Mouse (Mus musculus) intestine, embryonic 15.5 days (tissue): ENCODE results near the gene AW011738. TPM values are rescaled to one million over a fixed set of nuclear protein-coding genes. Genes with fewer than 3 reads are reported as not detected.

Source experiments
- ATAC-seq: fragments of 200-750 bp; cut with Nextera tagmentation; 2 replicates; pipeline ENCODE4 v1.8.0; 2017; ENCODE audit warnings: moderate TSS enrichment, moderate library complexity
- H3K27ac ChIP-seq: fragments of 300-500 bp; sonication (generic); 2 replicates; pipeline ENCODE4 v1.5.1; 2015; ENCODE audit warnings: mild to moderate bottlenecking, inconsistent platforms
- H3K27me3 ChIP-seq: fragments of 300-500 bp; sonication (generic); replicated peaks from 2 replicates; pipeline ENCODE4 v1.6.1; 2015; ENCODE audit warnings: inconsistent platforms
- H3K36me3 ChIP-seq: fragments of 300-500 bp; sonication (generic); 2 replicates; pipeline ENCODE4 v1.6.1; 2015; ENCODE audit warnings: inconsistent platforms
- H3K4me1 ChIP-seq: fragments of 300-500 bp; sonication (generic); replicated peaks from 2 replicates; pipeline ENCODE4 v1.6.1; 2015; ENCODE audit warnings: inconsistent platforms
- H3K4me2 ChIP-seq: fragments of 300-500 bp; sonication (generic); replicated peaks from 2 replicates; pipeline ENCODE4 v1.6.1; 2015; ENCODE audit warnings: mild to moderate bottlenecking, inconsistent platforms
- H3K4me3 ChIP-seq: fragments of 300-500 bp; sonication (generic); replicated peaks from 2 replicates; pipeline ENCODE4 v1.5.1; 2015; ENCODE audit warnings: inconsistent platforms
- H3K9ac ChIP-seq: fragments of 300-500 bp; sonication (generic); 2 replicates; pipeline ENCODE4 v1.6.1; 2015; ENCODE audit warnings: inconsistent platforms
- H3K9me3 ChIP-seq: fragments of 300-500 bp; sonication (generic); 2 replicates; pipeline ENCODE4 v1.6.1; 2016; ENCODE audit warnings: inconsistent platforms
- WGBS: fragments of 180-500 bp; shearing (Covaris S2); methylation state at CpG from one replicate; pipeline ENCODE4 v1.1.7; 2015; 5-methylcytosine and 5-hydroxymethylcytosine counted together
- polyA plus RNA-seq: library from polyadenylated mRNA; unstranded; fragments of >200 nt; fragmentation: Nextera tagmentation; extraction: Ambion mirVana; gene quantifications from 2 replicates; pipeline ENCODE4 v1.2.1, GENCODE M21; 2015

The AW011738 gene
- polyA plus RNA-seq, 1 experiment from 2014 or later = 2.1 TPM

GRCm38 (mm10) chr4:156203413-156204131 lies 468 bp downstream of the AW011738 start:
- peak overlapping the region; percentile 46 for H3K9ac ChIP-seq
- H3K4me1 ChIP-seq = no peaks in the 10 kb centered on the region; the same call in 1 of the 2 replicates
- peaks cover 13% of the 10 kb centered on the region; the same call in 1 of the 2 replicates for H3K27me3 ChIP-seq
- no peaks in the 10 kb centered on the region for H3K36me3 ChIP-seq
- ATAC-seq = peak; percentile 53
- under 1% methylated on average over 49 of the region's 49 CpGs for WGBS
- peak overlapping the region; percentile 94 for H3K4me2 ChIP-seq
- H3K9me3 ChIP-seq = no peaks in the 10 kb centered on the region
- H3K27ac ChIP-seq = peak overlapping the region; percentile 45; the same call in 1 of the 2 replicates
- peak overlapping the region; percentile 54 for H3K4me3 ChIP-seq

- no peak for ATAC-seq
- Histone ChIP-seq H3K27me3 (peaks cover 5% of the 10 kb centered on the region; the same call in 1 of the 2 replicates), H3K36me3 (no peaks in the 10 kb centered on the region), H3K4me1 (no peaks in the 10 kb centered on the region; the same call in 1 of the 2 replicates), H3K27ac (no peak overlapping the region), H3K4me2 (no peak overlapping the region), H3K9ac (no peak overlapping the region), H3K9me3 (no peaks in the 10 kb centered on the region), H3K4me3 (no peak overlapping the region)
- 84% methylated on average over 4 of the region's 4 CpGs for WGBS
These were observed 5.8 kb downstream of the AW011738 start for GRCm38 (mm10) chr4:156208872-156209271.

GRCm38 (mm10) chr4:156209963-156210635 lies 7.0 kb downstream of the AW011738 start:
- Histone ChIP-seq H3K4me3 (no peak overlapping the region), H3K36me3 (no peaks in the 10 kb centered on the region), H3K27me3 (no peaks in the 10 kb centered on the region), H3K4me2 (no peak overlapping the region), H3K4me1 (no peaks in the 10 kb centered on the region), H3K9me3 (no peaks in the 10 kb centered on the region), H3K27ac (no peak overlapping the region), H3K9ac (no peak overlapping the region)
- WGBS = 73% methylated on average over 13 of the region's 13 CpGs
- ATAC-seq = no peak

GRCm38 (mm10) chr4:156213134-156213533 lies 10.0 kb downstream of the AW011738 start:
- H3K4me1 ChIP-seq = no peaks in the 10 kb centered on the region
- WGBS = 92% methylated on average over 13 of the region's 13 CpGs
- ATAC-seq = no peak
- no peak overlapping the region for H3K4me3 ChIP-seq
- H3K27me3 ChIP-seq = no peaks in the 10 kb centered on the region
- no peaks in the 10 kb centered on the region for H3K9me3 ChIP-seq
- H3K9ac ChIP-seq = no peak overlapping the region
- H3K4me2 ChIP-seq = no peak overlapping the region
- no peak overlapping the region for H3K27ac ChIP-seq
- H3K36me3 ChIP-seq = no peaks in the 10 kb centered on the region

GRCm38 (mm10) chr4:156215649-156216048 lies 12.5 kb downstream of the AW011738 start, which contains the start of gene Perm1:
TSS of gene Perm1 (plus strand) at chr4:156215868.
- 71% methylated on average over 4 of the region's 4 CpGs for WGBS
- peak; percentile 41; the same call in 1 of the 2 replicates for ATAC-seq
- H3K9ac ChIP-seq = no peak within 1 kb of the TSS

GRCm38 (mm10) chr4:156216196-156216595 lies 13.1 kb downstream of the AW011738 start:
- Histone ChIP-seq H3K27ac (no peak overlapping the region), H3K27me3 (no peaks in the 10 kb centered on the region), H3K4me3 (no peak overlapping the region), H3K4me1 (no peaks in the 10 kb centered on the region), H3K9ac (no peak overlapping the region), H3K4me2 (no peak overlapping the region), H3K9me3 (no peaks in the 10 kb centered on the region), H3K36me3 (no peaks in the 10 kb centered on the region)
- WGBS = 81% methylated on average over 2 of the region's 2 CpGs
- no peak for ATAC-seq

More at GRCm38 (mm10) chr4:156215649-156216048, 12.5 kb downstream of the AW011738 start, which contains the start of gene Perm1:
- Histone ChIP-seq H3K4me2 (no peak within 1 kb of the TSS), H3K36me3 (no peaks in the 10 kb centered on the region), H3K4me1 (no peaks in the 10 kb centered on the region), H3K9me3 (no peaks in the 10 kb centered on the region), H3K4me3 (no peak within 1 kb of the TSS), H3K27ac (no peak within 1 kb of the TSS), H3K27me3 (no peaks in the 10 kb centered on the region)

- ATAC-seq = no peak
- Histone ChIP-seq H3K36me3 (no peaks in the 10 kb centered on the region), H3K4me3 (no peak overlapping the region), H3K27ac (no peak overlapping the region), H3K27me3 (no peaks in the 10 kb centered on the region), H3K9ac (no peak overlapping the region), H3K9me3 (no peaks in the 10 kb centered on the region), H3K4me1 (no peaks in the 10 kb centered on the region), H3K4me2 (no peak overlapping the region)
- 76% methylated on average over 16 of the region's 16 CpGs for WGBS
These were observed 14.0 kb downstream of the AW011738 start for GRCm38 (mm10) chr4:156217022-156217669.

- no peak overlapping the region for H3K27ac ChIP-seq
- no peaks in the 10 kb centered on the region for H3K4me1 ChIP-seq
- H3K36me3 ChIP-seq = no peaks in the 10 kb centered on the region
- no peaks in the 10 kb centered on the region for H3K27me3 ChIP-seq
- ATAC-seq = no peak
- H3K9ac ChIP-seq = no peak overlapping the region
- no peak overlapping the region for H3K4me2 ChIP-seq
- WGBS = 84% methylated on average over 16 of the region's 16 CpGs
- no peaks in the 10 kb centered on the region for H3K9me3 ChIP-seq
- no peak overlapping the region for H3K4me3 ChIP-seq
These were observed 14.7 kb downstream of the AW011738 start for GRCm38 (mm10) chr4:156217838-156218237.

GRCm38 (mm10) chr4:156219936-156220335 lies 16.8 kb downstream of the AW011738 start:
- no peaks in the 10 kb centered on the region for H3K4me1 ChIP-seq
- no peak overlapping the region for H3K4me2 ChIP-seq
- H3K27me3 ChIP-seq = no peaks in the 10 kb centered on the region
- no peak overlapping the region for H3K9ac ChIP-seq
- no peaks in the 10 kb centered on the region for H3K36me3 ChIP-seq
- ATAC-seq = no peak
- no peak overlapping the region for H3K27ac ChIP-seq
- no peak overlapping the region for H3K4me3 ChIP-seq
- no peaks in the 10 kb centered on the region for H3K9me3 ChIP-seq
- WGBS = 87% methylated on average over 11 of the region's 11 CpGs

- Histone ChIP-seq H3K27me3 (no peaks in the 10 kb centered on the region), H3K27ac (no peak overlapping the region), H3K9me3 (no peaks in the 10 kb centered on the region), H3K4me1 (peaks cover 15% of the 10 kb centered on the region), H3K4me2 (no peak overlapping the region), H3K9ac (no peak overlapping the region), H3K36me3 (0 out of 2 replicates have a peak, but pooled peaks cover 4% of the 10 kb centered on the region), H3K4me3 (no peak overlapping the region)
- whole genome bisulfite sequencing = 79% methylated on average over 2 of the region's 2 CpGs
- no peak for ATAC-seq
These were observed 21.2 kb downstream of the AW011738 start for GRCm38 (mm10) chr4:156224276-156224675.

- no peaks in the 10 kb centered on the region for H3K27me3 ChIP-seq
- H3K27ac ChIP-seq = no peak overlapping the region
- H3K9ac ChIP-seq = peak overlapping the region; percentile 13; the same call in 1 of the 2 replicates
- peaks cover 31% of the 10 kb centered on the region for H3K36me3 ChIP-seq
- no peaks in the 10 kb centered on the region for H3K9me3 ChIP-seq
- H3K4me2 ChIP-seq = peak overlapping the region; percentile 50
- H3K4me1 ChIP-seq = peaks cover 15% of the 10 kb centered on the region
- peak overlapping the region; percentile 20; the same call in 1 of the 2 replicates for H3K4me3 ChIP-seq
- 31% methylated on average over 18 of the region's 18 CpGs for WGBS
- peak; percentile 48 for ATAC-seq
These were observed 24.8 kb downstream of the AW011738 start for GRCm38 (mm10) chr4:156227752-156228392.
